Mouse (Mus musculus) regulatory T cell (primary cell): Measurements from ENCODE around the gene Sufu.

Source experiments
- in situ Hi-C: fragments of 300-600 bp; cut with MboI, MseI; formaldehyde crosslinking; loops from one replicate; pipeline ENCODE4 v1.15.1; 2025; ENCODE audit warnings: high pct_unique_total_duplicates

The Sufu gene

DNA sequence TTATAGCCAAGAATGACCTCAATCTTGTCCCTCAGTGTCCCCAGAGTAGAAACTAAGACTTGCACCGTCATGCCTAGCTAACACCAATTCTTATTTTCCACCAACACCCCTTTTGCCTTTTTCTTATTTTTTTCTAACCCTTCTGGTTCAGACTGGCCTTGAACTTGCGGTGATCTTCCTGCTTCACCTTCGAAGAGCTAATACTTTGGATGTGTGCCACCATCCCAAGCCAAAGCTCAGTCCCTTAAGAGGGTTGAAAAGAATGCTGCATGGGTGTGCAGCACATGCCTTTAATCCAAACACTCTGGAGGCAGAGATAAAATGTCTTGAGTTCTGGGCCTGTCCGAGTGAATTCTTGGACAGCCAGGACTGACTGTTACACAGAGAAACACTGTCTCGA is 113.7 kb downstream of the Sufu start:
- in situ Hi-C loops = loop anchor here (25.0 kb wide), 1 partner anchor 1148 kb away; the partner anchor contains the start of gene Btrc

DNA sequence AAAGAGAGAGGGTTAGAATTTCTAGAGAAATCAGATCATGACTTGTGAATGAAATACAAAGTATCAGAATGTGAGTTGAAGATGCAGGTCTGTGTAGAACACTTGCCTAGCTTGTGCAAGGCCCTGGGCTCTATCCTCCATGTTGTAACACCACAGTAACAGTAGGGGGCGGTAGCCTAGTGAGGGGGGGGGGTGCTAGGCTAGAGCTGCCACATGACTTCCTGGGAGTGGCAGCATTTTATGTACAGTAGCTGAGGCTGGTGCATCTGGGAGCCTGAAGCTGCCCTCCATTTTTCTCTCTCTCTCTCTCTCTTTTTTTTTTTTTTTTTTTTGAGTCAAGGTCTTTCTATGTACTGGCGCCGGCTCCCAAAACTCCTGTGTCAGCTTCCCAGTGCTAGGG is 114.1 kb downstream of the Sufu start:
- in situ Hi-C loops = loop anchor here (25.0 kb wide), 1 partner anchor 1149 kb away; the partner anchor contains the start of gene Btrc

- in situ Hi-C loops = loop anchor here (25.0 kb wide), 1 partner anchor 1149 kb away; the partner anchor contains the start of gene Btrc
Measured at GRCm38 (mm10) chr19:46511263-46511662, 114.6 kb downstream of the Sufu start.

GRCm38 (mm10) chr19:46514387-46514786 is 117.7 kb downstream of the Sufu start:
- in situ Hi-C loops = loop anchor here (25.0 kb wide), 1 partner anchor 1152 kb away; the partner anchor contains the start of gene Btrc

- in situ Hi-C loops = loop anchor here (25.0 kb wide), 1 partner anchor 1153 kb away; the partner anchor contains the start of gene Btrc
Measured at GRCm38 (mm10) chr19:46515287-46515821, 118.7 kb downstream of the Sufu start.

DNA sequence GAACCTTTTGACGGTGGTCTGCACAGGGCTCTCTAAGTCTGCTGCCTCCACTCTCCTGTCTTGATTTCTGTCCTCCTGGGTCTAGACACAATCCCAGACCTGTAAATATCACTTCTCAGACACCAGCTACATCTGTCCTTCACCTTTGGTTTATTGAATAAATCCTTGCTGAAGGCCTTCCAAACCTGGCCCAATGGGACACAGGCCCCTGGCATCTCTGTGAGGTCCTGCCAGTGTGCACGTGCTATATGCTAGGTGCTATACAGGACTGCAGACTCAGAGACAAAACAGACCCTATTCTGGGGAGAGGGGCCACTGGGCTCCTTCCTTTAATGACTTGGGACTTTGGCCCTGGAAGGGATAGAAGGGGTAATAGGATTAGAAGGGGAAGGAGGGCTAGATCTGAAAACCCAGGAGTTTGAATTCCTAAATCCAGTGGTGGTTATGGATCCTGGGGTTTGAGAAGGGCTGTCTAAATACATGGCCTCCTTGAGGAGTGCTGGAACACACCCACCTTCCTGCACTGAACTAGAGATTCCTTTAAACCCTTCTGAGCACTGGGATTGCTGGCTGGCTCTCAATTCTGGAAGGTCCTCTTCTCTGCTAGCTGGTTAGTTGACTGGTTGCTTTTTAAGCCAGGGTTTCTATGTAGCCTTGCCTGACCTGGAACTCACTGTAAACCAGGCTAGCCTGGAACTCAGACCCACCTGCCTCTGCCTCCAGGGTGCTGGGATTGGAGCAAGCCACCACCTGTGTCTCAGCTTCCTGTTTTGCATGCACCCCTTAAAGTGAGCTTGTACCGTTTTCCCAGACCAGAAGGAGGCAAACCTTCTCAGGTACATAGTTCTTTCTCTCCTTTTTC is 120.2 kb downstream of the Sufu start:
- in situ Hi-C loops = loop anchor here (25.0 kb wide), 1 partner anchor 1155 kb away; the partner anchor contains the start of gene Btrc

DNA sequence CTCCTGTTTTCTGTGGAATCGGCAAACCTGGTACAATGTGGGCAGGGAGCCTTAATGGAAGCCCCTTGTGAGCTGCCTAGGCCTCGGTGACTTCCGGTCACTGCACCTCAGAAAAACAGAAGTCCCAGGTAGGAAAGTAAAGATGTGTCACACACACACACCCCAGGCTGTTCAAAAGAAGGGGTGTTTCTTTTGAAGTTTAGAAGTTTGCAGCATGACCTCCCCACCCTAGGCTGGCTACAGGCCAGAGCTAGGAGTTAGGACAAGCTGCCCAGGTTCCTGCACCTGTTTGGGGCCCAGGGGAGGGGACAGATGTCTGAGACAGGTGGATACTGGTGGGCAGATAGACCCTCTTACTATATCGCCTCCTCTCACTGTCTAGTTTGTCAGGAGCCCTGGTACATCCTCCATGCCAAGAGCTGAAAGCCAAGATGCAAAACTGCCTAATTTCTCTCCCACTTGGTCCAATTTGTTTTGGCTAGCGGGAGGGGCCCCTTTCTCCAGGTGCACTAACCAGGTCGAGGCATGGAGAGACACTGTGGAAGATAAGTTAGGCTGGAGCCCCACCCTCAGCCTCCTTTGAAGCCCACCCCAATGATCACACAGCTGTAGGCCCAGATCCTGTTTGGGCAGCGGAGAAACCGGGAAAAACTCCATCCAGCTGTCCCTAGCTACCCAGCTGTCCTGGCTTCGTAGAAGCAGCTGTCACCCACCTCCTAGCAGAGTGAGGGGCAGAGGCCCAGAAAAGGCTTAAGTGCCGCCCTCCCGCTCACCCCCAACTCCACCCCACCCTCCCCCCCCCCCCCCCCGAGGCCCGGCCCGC is 121.0 kb downstream of the Sufu start:
- in situ Hi-C loops = loop anchor here (25.0 kb wide), 1 partner anchor 1155 kb away; the partner anchor contains the start of gene Btrc

DNA sequence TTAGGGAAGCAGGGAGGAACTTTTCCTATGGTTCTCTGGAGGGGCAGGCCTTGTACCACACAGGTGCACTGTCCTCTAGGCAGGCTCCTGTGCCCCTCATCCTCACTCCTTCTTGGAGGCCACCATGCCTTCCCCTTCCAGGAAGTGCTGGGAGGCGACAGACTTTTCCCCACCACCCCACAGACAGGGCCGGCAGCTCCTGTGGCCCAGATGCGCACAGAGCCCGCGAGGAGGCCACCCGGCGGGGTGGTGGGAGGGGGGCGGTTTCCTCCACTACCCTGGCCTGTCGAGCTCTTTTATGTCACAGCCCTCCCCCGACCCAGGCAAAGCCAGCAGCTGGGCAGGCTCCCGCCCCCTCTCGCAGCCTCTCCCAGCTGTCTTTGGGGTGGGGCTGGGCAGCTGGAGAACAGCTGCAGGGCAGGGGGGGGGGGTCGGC is 121.7 kb downstream of the Sufu start:
- in situ Hi-C loops = loop anchor here (25.0 kb wide), 1 partner anchor 1156 kb away; the partner anchor contains the start of gene Btrc

GRCm38 (mm10) chr19:46518828-46519621 is 122.3 kb downstream of the Sufu start:
- in situ Hi-C loops = loop anchor here (25.0 kb wide), 1 partner anchor 1157 kb away; the partner anchor contains the start of gene Btrc

DNA sequence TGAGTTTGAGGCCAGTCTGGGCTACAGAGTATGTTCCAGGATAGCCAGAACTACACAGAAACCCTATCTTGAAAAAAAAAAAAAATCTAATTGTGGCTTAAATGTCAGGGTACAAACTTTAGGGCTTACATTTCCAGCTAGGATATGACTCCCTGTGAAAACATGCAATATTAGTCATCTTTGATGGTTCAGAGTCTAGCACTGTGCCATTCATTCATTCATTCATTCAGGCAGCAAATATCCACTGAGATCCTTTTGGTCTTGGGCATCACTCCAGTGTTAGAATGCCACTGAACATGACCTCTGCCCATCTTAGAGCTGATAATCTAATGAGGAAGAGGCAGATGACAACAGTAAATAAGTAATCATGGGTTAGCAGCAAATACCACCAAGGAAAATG is 125.0 kb downstream of the Sufu start:
- in situ Hi-C loops = loop anchor here (5.0 to 25.0 kb wide), 3 partner anchors 101 to 1159 kb away; partner anchors contain the start of gene Btrc

GRCm38 (mm10) chr19:46522433-46523044 is 125.8 kb downstream of the Sufu start:
- in situ Hi-C loops = loop anchor here (5.0 to 25.0 kb wide), 3 partner anchors 100 to 1160 kb away; partner anchors contain the start of gene Btrc

DNA sequence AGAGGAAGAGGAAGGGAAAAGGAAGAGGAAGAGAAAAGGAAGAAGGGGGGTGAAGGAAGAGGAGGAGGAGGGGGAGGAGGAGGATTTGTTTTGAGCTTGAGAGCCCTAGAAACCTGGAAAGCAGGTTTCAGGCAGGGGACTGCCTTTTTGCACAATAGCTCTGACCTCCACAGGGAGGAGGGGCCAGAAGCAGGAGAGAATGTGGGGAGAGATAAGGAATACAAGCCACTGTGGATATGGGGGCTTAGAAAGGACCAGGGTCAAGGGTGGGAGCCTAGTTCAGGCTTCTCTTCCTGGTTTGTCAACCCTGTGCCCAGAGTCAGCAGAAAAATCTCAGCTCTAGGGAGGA is 126.4 kb downstream of the Sufu start:
- in situ Hi-C loops = loop anchor here (5.0 to 25.0 kb wide), 3 partner anchors 99 to 1161 kb away; partner anchors contain the start of gene Btrc

- in situ Hi-C loops = loop anchor here (5.0 to 25.0 kb wide), 3 partner anchors 99 to 1161 kb away; partner anchors contain the start of gene Btrc
Measured at GRCm38 (mm10) chr19:46523480-46524151, 126.9 kb downstream of the Sufu start.

DNA sequence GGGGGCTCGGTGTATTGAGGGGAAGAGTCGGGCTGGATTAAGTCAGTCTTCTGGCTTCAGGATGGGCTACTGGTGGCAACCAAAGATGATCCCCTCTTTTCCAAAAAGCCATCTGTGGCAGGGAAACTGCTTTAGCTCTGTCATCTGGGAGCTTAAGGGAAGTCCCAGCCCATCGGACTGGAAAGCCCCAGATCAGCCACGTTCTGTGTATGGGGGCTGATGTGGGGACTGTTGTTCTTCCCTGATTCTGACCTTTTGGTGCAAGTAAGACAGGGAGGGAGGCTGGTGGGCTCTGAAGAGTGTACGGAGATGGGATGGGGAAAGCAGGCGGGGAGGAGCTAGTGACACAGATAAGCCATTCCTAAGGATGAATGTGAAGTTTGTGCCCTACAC is 127.5 kb downstream of the Sufu start:
- in situ Hi-C loops = loop anchor here (5.0 to 25.0 kb wide), 3 partner anchors 98 to 1162 kb away; partner anchors contain the start of gene Btrc

- in situ Hi-C loops = loop anchor here (5.0 to 25.0 kb wide), 3 partner anchors 98 to 1162 kb away; partner anchors contain the start of gene Btrc
Measured at GRCm38 (mm10) chr19:46524601-46525321, 128.1 kb downstream of the Sufu start.

GRCm38 (mm10) chr19:46525691-46526631 is 129.3 kb downstream of the Sufu start:
- in situ Hi-C loops = no loop called here
